Mouse (Mus musculus): ENCODE measurements around the gene Nolc1.

Gene Nolc1

GRCm38 (mm10) chr19:46042476-46043011, 33.1 kb upstream of the Nolc1 start:
- no peak for DNase-seq (ENCODE audit: low spot score)

DNA sequence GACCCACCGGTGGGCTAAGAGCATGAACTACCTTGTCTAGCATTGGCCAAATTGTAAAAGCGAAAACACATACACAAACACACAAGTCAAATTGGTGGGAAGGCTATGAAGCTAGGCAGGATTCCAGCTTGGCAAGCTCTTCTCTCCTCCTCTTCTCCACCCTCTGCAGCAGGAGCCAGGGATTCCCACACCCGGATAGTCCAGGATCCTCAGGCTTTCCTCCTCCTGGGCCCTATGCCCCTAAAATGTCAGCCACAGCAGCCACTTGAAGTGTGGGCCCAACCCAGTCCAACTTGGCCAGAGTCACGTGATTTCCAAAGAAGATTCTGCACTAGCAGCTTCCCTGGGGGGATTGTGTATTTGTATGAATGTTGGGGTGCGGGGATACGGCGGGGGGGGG, 32.3 kb upstream of the Nolc1 start:
- DNase-seq (ENCODE audit: low spot score), result no peak

GRCm38 (mm10) chr19:46044271-46044992, 31.2 kb upstream of the Nolc1 start, which contains the start of gene Pprc1:
TSS of gene Pprc1 (plus strand) at chr19:46044886.
- no peak for DNase-seq (ENCODE audit: low spot score)

DNA sequence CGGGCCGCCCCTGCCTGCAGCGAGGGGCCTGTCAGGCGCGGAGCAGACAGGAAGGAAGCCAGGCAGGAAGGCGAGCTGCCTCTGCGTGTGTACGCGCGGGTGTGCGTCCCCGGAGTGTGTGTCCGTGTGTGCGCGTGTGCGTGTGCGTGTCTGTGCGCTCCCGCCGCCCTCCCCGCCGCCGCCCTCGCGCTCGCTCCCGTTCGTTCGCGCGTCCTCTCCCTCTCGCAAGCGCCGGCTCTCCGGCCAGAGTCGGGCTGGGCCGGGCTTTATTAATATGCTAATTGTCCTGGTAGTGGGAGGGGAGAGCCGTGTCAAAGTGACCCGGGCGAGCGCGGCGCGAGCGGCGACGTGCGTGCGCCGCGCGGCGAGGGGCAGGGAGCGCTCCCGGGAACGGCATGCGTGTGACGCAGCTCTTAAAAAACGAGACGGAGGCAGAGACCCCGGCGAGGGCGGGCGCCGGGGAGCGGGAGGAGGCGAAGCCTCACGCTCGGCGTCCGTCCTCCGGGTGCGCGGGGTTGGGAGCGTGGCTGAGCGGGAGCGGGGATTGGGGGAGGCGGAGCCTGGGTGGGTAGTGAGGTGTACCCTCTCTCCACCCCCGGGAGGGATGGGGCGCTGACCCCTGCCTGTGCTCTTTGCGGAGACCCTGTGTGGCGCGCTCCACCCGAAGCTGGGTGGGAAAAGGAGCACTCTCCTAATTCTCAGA, 30.5 kb upstream of the Nolc1 start, which contains the start of gene Ldb1:
Ldb1 (minus strand) TSS at position 222 of the 703 bp plus-strand sequence.
- DNase-seq (ENCODE audit: low spot score), result peak; percentile 85

GRCm38 (mm10) chr19:46045696-46046311, 29.9 kb upstream of the Nolc1 start:
- DNase-seq (ENCODE audit: low spot score), result no peak

DNA sequence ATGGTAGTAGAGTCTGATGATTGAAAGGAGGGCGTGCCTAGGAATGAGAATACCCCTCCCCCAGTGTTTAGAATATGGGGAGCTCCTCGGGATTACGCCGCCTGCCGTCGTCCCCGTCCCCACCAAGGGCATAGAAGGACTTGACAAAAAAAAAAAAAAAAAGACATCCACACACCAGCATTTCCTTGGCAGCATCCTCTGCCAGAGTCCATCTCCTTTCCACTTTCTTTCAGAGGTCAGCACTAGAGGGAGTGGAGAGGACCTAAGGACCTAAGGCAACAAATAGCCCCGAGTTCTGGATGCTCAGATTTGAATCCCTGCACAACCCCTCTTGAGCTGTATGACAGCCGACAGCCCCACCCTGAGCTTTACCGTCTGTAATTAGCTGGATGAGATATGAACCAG, 29.0 kb upstream of the Nolc1 start:
- no peak for DNase-seq (ENCODE audit: low spot score)

- DNase-seq (ENCODE audit: low spot score), result no peak
Observed at GRCm38 (mm10) chr19:46047426-46047825, 28.2 kb upstream of the Nolc1 start.

- no peak for DNase-seq (ENCODE audit: low spot score)
Observed at GRCm38 (mm10) chr19:46049129-46049528, 26.5 kb upstream of the Nolc1 start.

DNA sequence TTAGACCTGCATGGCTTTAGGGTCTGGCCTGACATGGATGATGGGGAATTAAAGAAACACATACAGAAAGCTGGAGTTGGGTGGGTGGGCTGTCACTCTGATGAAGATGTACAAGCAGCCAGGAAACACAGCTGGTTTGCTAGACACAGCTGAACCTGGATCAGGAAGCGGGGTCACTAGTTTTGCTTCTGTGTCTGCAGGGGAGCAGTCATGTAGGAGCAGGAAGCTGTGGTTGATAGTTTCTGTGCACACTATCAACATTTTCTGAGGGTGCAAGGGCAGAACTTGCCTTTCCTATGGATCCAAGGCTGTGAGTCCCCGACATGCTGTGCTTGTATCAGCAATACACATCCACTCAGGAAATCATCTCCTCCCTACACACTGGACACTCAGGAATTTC, 25.2 kb upstream of the Nolc1 start:
- no peak for DNase-seq (ENCODE audit: low spot score)

- DNase-seq (ENCODE audit: low spot score), result no peak
Observed at GRCm38 (mm10) chr19:46055752-46056387, 19.8 kb upstream of the Nolc1 start.

DNA sequence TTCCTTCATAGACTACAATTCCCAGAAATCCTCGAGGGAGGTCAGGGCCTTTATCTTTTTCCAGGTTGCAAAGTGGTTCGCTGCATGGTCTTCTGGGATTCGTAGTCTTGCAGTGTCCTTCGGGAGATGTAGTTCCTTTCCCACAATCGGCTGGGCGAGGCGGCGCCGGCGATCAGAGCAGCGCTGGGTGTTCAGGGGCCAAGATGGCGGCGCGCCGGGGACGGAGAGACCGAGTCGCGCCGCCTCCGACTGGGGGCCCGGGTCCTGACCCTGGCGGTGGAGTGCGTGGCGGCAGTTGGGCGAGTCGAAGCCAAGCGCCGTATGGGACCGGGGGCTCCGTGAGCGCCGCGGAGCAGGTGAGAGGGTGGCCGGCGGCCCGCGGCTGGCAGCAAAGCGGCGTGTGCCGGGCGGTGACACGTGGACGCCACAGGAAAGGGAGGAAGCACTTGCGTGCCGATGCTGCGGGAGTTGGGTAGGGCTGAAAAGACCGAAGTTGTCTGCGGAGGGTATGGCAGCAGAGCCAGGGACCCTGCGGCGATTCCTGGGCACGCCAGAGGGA, 19.2 kb upstream of the Nolc1 start:
- peak; percentile 90 for DNase-seq (ENCODE audit: low spot score)

- DNase-seq (ENCODE audit: low spot score), result peak; percentile 78
Observed at GRCm38 (mm10) chr19:46056947-46057607, 18.6 kb upstream of the Nolc1 start.

DNA sequence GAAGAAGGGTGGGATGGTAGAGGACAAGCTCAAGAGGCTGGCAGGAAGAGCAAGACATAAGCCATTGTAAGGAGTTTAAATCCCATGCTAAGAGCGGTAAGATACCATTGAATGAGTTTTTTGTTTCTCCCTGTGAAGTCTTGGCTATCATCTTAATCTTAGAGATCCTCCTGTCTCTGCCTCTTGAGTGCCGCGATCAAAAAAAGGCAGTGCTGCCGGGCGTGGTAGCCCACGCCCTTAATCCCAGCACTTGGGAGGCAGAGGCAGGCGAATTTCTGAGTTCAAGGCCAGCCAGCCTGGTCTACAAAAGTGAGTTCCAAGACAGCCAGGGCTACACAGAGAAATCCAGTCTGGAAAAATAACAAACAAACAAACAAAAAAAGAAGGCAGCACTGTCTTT, 17.2 kb upstream of the Nolc1 start:
- DNase-seq (ENCODE audit: low spot score), result no peak

- no peak for DNase-seq (ENCODE audit: low spot score)
Observed at GRCm38 (mm10) chr19:46060845-46061244, 14.8 kb upstream of the Nolc1 start.

- no peak for DNase-seq (ENCODE audit: low spot score)
Observed at GRCm38 (mm10) chr19:46068054-46068453, 7.6 kb upstream of the Nolc1 start.

DNA sequence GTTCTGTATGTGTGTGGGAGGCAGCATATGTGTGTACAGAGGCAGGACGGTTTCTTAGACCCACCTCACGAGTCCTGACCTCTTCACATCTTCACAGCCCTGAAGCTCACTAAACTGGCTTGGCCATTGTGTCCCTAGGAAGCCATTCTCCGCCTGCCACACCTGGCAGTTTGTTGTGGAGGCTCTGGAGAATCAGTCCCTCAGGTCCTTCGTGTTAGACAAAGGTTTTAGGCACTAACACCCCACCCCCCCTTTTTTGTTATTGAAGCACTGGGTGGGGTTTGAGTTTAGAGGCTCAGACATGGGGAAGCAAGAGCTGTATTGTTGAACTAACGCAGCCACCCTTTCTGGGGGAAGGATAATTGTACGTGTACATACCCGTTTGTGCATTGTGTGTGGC, 2.4 kb upstream of the Nolc1 start:
- no peak for DNase-seq (ENCODE audit: low spot score)

DNA sequence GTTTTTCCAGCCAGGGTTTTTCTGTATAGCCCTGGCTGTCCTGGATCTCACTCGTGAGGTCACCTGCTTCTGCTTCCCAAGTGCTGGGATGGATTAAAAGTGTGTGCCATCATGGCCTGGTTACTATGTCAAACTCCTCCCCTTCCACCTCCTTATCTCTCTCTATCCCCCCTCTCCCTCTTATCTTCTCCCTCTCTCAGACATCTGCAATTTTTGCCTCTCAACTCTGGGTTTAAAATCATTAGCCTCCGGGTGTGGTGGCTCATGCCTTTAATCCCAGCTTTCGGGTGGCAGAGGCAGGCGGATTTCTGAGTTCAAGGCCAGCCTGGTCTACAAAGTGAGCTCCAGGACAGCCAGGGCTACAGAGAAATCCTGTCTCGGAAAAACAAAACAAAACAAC, 1.4 kb upstream of the Nolc1 start:
- no peak for DNase-seq (ENCODE audit: low spot score)

DNA sequence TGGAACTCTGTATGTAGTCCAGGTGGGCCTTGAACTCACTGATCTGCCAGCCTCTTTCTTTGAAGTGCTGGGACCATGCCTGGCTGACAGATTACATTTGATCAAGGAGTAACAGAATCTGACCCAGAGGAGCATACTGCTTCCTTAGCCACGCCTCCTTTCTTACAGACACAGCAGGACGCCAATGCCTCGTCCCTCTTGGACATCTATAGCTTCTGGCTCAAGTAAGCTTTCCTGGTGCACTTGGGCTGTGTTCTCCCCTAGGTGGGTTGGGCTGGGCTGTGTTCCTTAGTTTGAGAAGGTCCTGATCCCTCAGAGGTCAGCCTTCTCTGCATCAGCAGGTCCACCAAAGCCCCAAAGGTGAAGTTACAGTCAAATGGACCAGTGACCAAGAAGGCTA, 2.9 kb downstream of the Nolc1 start:
- DNase-seq (ENCODE audit: low spot score), result no peak

- no peak for DNase-seq (ENCODE audit: low spot score)
Observed at GRCm38 (mm10) chr19:46085185-46085584, 9.5 kb downstream of the Nolc1 start.

DNA sequence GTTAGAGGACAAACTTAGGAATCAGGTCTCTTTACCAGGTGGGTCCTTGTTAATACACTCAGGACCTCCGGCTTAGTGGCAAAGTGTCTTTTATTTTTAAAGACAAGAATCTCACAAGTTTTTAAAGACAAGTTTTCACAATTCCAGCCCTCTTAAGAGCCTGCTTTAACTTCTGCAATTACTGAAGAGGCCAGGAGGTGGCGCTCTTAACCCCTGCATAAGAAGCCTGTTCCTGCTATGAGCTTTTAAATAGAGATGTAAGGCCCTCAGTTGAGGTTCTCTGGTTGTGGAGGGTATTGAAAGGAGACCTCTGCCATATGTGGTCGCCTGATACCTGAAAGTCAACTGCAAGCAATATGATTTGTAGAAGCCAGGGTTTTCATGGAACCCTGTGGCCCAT, 10.7 kb downstream of the Nolc1 start:
- DNase-seq (ENCODE audit: low spot score), result no peak

- no peak for DNase-seq (ENCODE audit: low spot score)
Observed at GRCm38 (mm10) chr19:46087871-46088270, 12.2 kb downstream of the Nolc1 start.

Measured in ovary, adult 18-20 months (tissue).